Mouse (Mus musculus): ENCODE measurements at regions not wholly inside any gene's neighbourhood (a gene's known extent, or its start where the extent isn't known, plus 50 kb on each side); places are given as distances from the start of the nearest gene placed in this dataset.
A peak's percentile ranks its signal among the peaks of the same experiment; 100 is the strongest.

DNA sequence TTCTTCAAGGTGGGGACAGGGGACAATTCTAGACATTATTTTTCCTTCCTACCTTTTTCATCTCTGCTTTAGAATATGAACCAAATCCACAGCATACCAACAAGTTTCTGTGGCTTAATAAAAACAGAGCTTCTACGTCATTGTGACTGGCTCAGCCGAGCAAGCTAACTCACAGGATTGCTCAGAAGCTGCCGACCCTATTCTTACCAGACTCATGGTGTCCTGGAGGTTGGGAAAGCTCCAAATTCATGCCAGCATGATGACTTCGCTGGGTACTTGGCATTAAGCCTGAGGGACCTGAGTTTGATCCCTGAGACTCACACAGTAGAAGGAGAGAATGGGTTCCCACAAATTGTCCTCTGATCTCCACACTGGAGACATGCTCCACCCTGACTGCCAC, 253.1 kb upstream of the Tbl1xr1 start:
- DNase-seq: peak in 1 of 2 experiments; percentile 21

- DNase-seq: peak in 1 of 2 experiments; percentile 25
Measured at GRCm38 (mm10) chr3:21824101-21824880, 252.2 kb upstream of the Tbl1xr1 start.

GRCm38 (mm10) chr3:21824913-21825610, 251.4 kb upstream of the Tbl1xr1 start:
- peak in 1 of 2 experiments; percentile 40 for DNase-seq

DNA sequence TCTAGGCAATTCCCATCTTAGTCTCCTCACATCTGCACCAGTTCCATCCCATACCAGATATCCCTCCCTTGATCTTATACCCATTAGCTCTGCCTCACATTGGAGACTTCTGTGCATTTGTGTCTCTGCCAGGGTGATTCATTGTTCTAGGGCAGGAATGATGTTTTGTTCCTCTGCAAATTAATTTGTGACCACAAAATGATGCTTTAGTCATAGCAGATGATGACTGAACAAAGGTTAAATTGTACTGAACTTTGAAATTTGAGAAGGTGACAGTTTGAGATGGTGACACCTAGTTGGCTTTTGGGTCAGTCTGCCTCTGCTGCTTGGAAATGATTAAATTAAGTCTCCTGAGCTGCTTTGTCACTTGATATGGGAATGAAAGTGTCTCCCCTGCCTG, 248.8 kb upstream of the Tbl1xr1 start:
- DNase-seq: no peak

DNA sequence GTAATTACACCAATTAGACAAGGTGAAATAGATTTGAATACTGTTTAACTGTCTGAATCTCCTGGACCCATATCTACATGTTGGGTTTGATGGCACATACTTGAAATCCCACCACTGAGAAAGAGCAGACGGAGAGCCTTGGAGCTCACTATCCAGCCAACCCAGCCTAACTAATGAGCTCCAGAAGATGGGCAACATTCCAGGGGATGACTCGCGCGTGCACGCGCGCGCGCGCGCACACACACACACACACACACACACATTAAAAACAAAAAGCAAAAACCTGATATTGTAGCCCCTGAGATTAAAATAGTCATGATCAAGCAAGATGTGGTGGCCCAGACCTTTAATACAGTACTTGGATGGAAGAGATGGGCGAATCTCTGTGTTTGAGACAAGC, 243.3 kb upstream of the Tbl1xr1 start:
- DNase-seq: no peak

- DNase-seq: peak in 1 of 2 experiments; percentile 17
Measured at GRCm38 (mm10) chr3:21835526-21835925, 240.9 kb upstream of the Tbl1xr1 start.

DNA sequence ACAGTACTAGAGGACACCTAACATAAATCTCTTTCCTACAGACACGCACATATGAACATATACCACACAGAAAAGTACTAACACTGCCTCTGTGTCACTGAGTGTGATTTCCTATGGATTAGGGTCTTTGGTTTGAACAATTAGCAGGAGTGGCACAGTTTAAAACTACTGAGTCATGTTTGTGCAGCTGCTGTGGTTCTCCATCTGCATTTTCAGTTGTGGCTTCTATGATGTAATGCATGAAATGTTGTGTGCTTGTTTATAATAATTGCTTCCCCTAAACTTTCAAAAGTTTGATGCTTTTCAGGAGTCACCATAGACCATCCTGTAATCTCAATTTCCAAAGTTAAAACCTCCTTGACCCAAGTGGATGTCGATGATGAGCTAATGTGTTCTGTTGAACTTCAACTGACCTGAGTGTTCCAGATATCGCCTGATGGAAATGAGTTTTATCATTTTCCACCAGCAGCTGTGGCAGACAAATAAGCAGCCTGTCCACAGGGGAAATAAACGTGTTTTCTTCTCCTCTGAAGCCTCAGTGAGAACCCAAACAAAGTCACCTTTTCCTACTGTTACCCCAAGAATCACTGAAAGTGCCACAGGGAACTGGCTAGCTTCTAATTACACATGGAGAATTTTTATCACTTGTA, 239.0 kb upstream of the Tbl1xr1 start:
- no peak for DNase-seq

GRCm38 (mm10) chr3:21840751-21841488, 235.5 kb upstream of the Tbl1xr1 start:
- DNase-seq: peak in 1 of 2 experiments; percentile 22

DNA sequence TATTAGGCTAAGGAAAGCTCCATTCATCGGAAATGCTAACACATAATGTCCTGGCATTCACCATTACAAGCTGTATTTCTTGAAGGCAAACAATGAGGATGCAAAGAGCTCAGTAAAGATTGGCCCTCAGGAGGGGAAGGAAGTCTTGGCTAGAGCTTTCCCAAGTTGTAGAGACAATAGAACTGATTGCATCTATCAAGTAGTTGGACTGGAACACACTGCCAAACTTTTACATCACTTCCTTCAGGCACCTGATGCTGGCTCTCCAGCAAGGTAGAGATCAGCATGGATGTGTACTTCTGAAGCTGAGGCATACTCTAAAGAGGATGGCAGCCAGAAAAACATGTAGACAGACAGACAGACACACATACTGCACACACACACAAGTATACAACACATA, 234.9 kb upstream of the Tbl1xr1 start:
- no peak for DNase-seq

GRCm38 (mm10) chr3:21842545-21843291, 233.7 kb upstream of the Tbl1xr1 start:
- peak in 1 of 2 experiments; percentile 32 for DNase-seq

- peak in 1 of 2 experiments; percentile 48 for DNase-seq
Measured at GRCm38 (mm10) chr3:21843292-21843852, 233.1 kb upstream of the Tbl1xr1 start.

GRCm38 (mm10) chr3:21849831-21850230, 226.6 kb upstream of the Tbl1xr1 start:
- no peak for DNase-seq

DNA sequence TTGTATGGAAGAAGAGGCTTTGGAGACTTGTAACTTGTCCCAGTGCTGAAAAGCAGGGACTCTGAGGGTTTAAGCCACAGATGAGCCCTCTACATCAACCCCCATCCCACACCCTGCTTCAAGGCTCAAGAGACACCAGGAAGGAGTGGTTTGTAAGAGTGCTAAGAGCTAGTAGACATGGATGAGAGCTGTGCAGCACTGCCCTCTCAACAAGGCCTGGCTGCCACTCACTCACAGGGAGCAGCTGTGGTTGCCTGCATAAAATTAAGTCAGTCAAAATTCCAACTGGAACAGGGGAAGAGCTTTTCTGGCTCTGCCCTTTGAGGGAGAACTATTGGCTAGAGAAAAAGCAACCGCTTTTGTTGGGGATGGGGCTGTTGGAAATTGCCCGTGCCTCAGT, 225.5 kb upstream of the Tbl1xr1 start:
- no peak for DNase-seq

DNA sequence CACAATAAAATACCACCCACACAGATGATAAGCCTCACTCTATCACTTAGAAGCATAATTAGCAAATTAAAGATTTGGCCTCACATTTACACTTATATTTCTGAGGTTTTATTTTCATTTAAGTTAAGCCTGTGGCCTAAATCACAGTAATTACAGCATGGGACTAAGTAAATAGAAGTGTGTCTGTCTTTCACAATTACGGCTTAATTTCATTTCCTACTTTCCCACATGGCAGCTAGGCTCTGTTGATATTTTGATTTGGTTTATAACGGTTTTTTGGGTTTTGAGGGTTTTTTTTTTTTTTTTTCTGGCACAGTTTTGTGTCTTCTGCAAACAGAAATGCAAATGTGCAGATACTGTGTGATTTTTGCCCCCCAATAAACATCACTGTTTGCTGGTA, 222.1 kb upstream of the Tbl1xr1 start:
- no peak for DNase-seq

GRCm38 (mm10) chr3:21859436-21859835, 217.0 kb upstream of the Tbl1xr1 start:
- no peak for DNase-seq

GRCm38 (mm10) chr3:21860915-21861635, 215.4 kb upstream of the Tbl1xr1 start:
- DNase-seq: peak; percentile 18 to 40

DNA sequence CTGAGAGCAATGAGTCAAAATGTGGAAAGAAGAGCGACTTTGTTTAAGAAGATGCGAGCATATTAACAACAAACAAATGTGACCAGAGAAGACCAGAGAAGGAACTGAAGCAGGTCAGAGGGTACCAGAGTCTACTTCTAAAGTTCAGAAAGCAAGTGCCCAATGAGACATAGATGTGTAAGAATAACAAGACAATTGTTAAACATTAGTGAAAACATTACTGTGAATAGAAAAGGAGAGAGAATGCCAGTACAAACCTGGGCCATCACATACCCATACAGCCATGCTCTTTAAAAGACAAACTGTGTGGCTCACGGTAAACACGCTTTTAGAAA, 214.8 kb upstream of the Tbl1xr1 start:
- DNase-seq: peak in 1 of 2 experiments; percentile 28

DNA sequence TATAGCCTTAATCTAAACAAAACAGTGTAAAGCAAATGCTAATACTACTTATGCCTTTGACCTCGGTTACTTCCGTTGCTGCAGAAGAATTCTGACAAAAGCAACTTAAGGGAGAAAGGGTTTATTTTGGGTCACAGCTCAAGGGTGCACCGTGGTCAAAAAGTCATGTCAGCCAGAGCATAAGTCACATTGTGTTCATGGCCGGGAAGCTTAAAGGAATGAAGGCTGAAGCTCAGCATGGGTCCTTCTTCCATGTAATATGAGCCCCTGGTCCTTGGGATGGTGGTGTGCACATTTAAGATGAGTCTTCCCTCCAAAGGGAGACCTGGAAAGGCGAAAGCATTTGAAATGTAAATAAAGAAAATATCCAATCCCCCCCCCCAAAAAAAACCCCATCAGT, 212.1 kb upstream of the Tbl1xr1 start:
- DNase-seq: no peak

- no peak for DNase-seq
Measured at GRCm38 (mm10) chr3:21865856-21866255, 210.6 kb upstream of the Tbl1xr1 start.

DNA sequence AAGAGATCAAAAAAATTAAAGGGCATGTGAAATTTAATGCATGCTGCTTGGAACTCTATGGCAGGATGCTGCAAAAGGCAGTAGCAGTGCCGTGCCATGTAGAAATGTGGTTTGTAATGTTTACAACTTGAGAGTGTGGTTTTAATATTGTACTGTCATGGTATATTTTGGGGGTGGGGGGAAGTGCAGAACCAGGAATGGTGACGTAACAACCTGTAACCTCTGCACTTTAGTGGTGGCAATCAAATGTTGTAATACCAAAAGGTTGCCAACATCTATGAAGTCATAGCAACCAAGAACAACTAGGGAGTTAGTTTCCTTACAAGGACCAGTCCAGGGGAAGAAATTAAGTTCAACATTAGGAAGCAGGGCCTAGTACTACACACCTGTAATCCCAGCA, 198.1 kb upstream of the Tbl1xr1 start:
- DNase-seq: no peak

- no peak for DNase-seq
Measured at GRCm38 (mm10) chr3:21884216-21884615, 192.2 kb upstream of the Tbl1xr1 start.
